Mouse (Mus musculus) cerebellum, adult 2 months (tissue): ENCODE measurements around the gene Ggnbp2. TPM values are rescaled to one million over a fixed set of nuclear protein-coding genes. Genes with fewer than 3 reads are reported as not detected.

Experiments
- DNase-seq, 2 experiments: peaks; one replicate each; pipeline ENCODE4 v3.0.0; 2021
- H3K27ac ChIP-seq: fragments of 200-500 bp; 2 replicates; pipeline ENCODE4 v1.5.1; 2012; ENCODE audit warnings: low read length, control low read depth, inconsistent platforms; ENCODE audit not compliant: insufficient read depth
- H3K27me3 ChIP-seq: fragments of 200-500 bp; 2 replicates; pipeline ENCODE4 v1.6.1; 2012; ENCODE audit warnings: inconsistent platforms, mild to moderate bottlenecking, low read length, moderate library complexity; ENCODE audit not compliant: control insufficient read depth, insufficient read depth
- H3K4me1 ChIP-seq: fragments of 200-500 bp; 2 replicates; pipeline ENCODE4 v1.6.1; 2011; ENCODE audit warnings: low read length; ENCODE audit not compliant: control insufficient read depth, insufficient read depth
- H3K4me3 ChIP-seq: fragments of 200-500 bp; replicated peaks from 2 replicates; pipeline ENCODE3; 2011; ENCODE audit warnings: mild to moderate bottlenecking, low read depth, low read length, control low read depth; ENCODE audit not compliant: insufficient read depth
- CTCF ChIP-seq: fragments of 200-500 bp; IDR thresholded peaks from 2 replicates; pipeline ENCODE4 v1.5.1; 2011; ENCODE audit warnings: low read depth, mild to moderate bottlenecking, control low read depth, low read length, moderate library complexity, borderline replicate concordance; ENCODE audit not compliant: insufficient read depth
- POLR2A ChIP-seq: fragments of 200-500 bp; IDR thresholded peaks from 2 replicates; pipeline ENCODE4 v1.6.1; 2011; ENCODE audit warnings: low read length, control low read depth, borderline replicate concordance; ENCODE audit not compliant: insufficient read depth
- WGBS: fragments of 180-500 bp; shearing (Covaris S2); methylation state at CpG from one replicate; pipeline ENCODE4 v1.1.7; 2018; 5-methylcytosine and 5-hydroxymethylcytosine counted together
- polyA plus RNA-seq: library from polyadenylated mRNA; depleted of rRNA; stranded (reverse); fragments of >200 nt; gene quantifications from 2 replicates; pipeline ENCODE4 v1.2.3, GENCODE M21; 2012; rRNA removed

Gene Ggnbp2
- polyA plus RNA-seq, 1 experiment = 123 TPM

GRCm38 (mm10) chr11:84793545-84793944, 77.1 kb downstream of the Ggnbp2 start:
- DNase-seq = no peak
- no peak overlapping the region for H3K4me3 ChIP-seq
- H3K27me3 ChIP-seq = no peaks in the 10 kb centered on the region
- no peaks in the 10 kb centered on the region for H3K4me1 ChIP-seq
- H3K27ac ChIP-seq = no peak overlapping the region
- TF ChIP-seq POLR2A (no peak), CTCF (no peak)

DNA sequence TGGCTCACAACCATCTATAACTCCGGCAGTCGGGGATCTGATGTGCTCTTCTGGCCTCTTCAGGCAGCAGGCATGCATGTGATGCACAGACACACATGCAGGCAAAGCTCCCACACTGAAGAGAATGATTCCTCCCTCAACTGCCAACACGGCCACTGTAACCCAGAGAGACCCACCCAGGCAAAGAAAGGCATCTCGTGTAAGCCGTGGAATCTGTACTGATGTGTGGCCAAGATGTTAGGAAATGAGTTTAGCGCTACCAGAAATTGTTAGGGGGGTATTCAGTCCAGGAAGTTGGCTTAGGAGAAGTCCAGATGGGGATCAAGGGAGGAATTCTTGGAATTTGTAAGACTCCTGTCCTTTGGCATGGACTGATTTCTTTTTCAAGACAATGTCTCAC, 80.2 kb downstream of the Ggnbp2 start:
- no peak for DNase-seq
- 39% methylated on average over 6 of the region's 6 CpGs for WGBS
- H3K27ac ChIP-seq = no peak overlapping the region
- no peak overlapping the region for H3K4me3 ChIP-seq
- H3K27me3 ChIP-seq = no peaks in the 10 kb centered on the region
- H3K4me1 ChIP-seq = no peaks in the 10 kb centered on the region
- TF ChIP-seq CTCF (no peak), POLR2A (no peak)

Other genes with a start within 250 kb of the Ggnbp2 start
- 16.5 and 44.6 TPM in 2 replicates for gene Mrm1, start 51.3 kb downstream of the Ggnbp2 start, polyA plus RNA-seq
- gene Dhrs11, start 41.8 kb downstream of the Ggnbp2 start, polyA plus RNA-seq = 33.6 and 37.4 TPM in 2 replicates
- gene Myo19, start 9.3 kb upstream of the Ggnbp2 start, polyA plus RNA-seq = 13.2 and 15.3 TPM in 2 replicates
- 2.8 and 2.9 TPM in 2 replicates for gene Pigw, start 9.5 kb upstream of the Ggnbp2 start, polyA plus RNA-seq
- gene Znhit3, start 45.5 kb upstream of the Ggnbp2 start, polyA plus RNA-seq = 44.7 and 47.5 TPM in 2 replicates
- 187 and 208 TPM in 2 replicates for gene Car4, start 87.0 kb upstream of the Ggnbp2 start, polyA plus RNA-seq